Mouse (Mus musculus): ENCODE results near the gene Itgav.

DNA sequence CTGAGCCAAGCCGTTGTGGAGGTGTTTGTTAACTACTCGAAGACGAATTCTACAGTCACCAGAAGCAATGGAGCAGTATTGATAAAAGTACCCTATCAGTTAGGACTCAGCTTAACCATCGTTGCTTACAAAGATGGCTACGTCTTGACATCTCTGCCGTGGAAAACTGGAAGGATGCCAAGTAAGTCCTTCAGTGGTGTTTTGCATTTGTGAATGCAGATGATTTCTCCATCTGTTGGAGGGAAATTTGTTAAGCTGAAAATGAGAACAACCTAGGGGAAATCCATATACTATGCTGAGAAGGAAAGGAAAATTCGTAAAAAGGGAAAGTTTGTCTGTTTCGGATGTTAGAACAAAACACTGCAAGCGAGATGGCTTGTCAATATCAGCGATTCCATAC lies 129.2 kb downstream of the Itgav start:
- TF ChIP-seq TAL1 (IDR thresholded peaks at IDR 0.05; ENCODE audit: low read length) (no peak), GATA1 (IDR thresholded peaks at IDR 0.05; ENCODE audit: low read length) (no peak)
